Mouse (Mus musculus) right cerebral cortex, postnatal 10 days (tissue): ENCODE data around the gene Txlna.

Source experiments
- DNase-seq, 2 experiments: peaks; one replicate each; pipeline ENCODE4 v3.0.0; 2021; ENCODE audit warnings: low spot score in 2 of 2

Txlna gene

DNA sequence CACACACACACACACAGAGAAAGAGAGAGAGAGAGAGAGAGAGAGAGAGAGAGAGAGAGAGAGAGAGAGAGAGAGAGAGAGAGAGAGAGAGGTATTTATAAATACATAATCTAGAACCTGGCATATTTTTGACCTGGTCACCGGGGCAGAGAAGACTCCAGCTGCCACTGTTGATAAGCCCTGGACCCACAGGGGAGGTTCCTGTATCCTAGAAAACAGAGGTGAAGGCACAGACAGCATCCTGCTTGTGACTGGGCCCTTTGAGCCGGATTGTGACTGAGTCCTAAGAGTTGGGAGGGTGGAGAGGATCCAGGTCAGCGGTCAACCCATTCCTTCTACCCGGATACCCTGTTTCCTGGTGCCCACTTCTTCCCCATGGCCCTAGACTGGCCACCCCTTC lies 52.0 kb downstream of the Txlna start:
- DNase-seq, result no peak

DNA sequence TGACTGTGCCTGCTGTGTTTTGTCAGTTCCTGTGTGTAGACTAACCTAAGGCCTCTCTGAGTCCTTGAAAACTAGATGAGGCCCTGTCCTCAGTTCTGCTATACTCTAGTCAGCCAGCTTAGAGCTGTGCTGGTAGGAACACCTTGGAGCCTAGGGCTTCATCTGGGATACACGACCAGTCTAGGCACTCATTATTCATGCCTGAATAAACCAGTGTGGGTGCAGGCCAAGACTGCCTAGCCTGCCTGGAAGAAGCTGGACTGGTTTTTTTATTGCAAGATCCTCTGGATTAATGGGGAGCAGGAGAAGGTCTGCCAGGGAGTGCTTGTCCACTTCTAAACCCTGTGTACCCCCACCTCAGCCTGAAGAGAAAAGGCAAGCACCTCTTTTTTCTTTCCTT lies 53.9 kb downstream of the Txlna start:
- DNase-seq, result no peak

DNA sequence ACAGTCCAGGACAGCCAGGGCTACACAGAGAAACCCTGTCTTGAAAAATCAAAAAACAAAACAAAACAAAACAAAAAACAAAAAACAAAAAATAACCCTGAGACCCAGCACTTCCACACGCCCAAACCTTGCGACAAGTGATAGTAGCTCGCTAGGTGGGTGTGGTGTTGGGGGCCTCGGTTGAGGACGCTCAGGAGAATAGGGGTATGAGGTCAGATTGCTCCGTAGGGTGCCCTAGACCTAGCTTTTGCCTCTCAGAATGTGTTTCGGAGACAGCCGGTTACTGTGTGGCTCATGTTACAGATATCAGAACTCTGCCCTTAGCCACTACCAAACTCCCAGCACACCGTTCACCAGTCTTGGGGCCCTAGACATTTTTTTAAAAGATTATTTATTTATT lies 55.1 kb downstream of the Txlna start:
- no peak for DNase-seq

DNA sequence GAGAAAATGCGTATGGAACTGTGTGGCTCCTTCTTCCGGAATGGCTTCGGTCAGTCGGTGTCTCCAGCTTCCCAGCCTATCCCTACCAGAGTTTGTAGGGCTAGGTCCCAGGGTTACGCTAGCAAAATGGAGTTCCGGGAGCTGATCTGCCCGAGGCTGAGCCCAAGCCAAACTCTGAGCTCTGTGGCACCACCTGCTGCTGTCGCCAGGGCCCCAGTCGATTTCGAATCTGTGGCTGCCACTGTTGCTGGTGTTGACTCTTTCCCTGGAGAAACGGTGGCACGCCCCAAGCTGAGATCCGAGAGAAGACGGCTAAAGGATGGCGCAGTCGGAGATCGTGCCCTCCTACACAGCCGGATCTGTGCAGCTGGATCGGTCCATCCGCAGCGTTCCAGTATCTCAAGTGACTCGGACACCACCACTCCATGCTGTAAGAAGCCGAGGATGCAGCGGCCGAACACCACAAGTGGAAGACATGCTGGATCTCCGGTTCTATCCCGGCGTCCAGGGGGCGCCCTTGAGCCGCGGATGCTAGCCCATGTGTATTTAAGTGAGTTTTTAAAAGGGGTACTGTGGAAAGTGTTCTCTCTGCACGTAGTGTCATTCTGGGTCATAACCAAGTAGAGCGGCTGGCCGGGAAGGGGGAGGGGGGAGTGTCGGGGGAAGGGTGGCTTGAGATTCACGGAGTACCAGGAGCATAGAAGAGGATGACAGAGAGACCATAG lies 55.8 kb downstream of the Txlna start:
- DNase-seq, result peak; percentile 86 to 87

DNA sequence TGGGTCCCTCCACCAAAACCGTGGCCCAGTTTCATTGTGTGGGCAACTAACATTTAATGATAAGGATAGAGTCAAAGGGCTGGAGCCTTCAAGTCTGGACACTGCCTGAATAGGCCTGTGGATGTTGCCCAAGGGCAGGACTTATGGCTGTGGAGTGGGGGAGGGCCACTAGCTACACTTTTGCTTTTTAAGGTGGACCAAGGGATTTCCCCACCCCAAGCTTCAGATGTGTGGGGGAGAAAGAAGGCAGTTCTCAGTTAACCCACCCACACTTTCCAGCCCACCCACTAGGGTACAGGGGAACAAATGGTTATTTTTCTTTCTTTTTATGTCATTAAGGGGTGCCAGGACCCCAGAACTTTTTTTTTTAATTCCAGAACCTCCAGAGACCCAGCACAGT lies 56.5 kb downstream of the Txlna start:
- DNase-seq, result no peak

DNA sequence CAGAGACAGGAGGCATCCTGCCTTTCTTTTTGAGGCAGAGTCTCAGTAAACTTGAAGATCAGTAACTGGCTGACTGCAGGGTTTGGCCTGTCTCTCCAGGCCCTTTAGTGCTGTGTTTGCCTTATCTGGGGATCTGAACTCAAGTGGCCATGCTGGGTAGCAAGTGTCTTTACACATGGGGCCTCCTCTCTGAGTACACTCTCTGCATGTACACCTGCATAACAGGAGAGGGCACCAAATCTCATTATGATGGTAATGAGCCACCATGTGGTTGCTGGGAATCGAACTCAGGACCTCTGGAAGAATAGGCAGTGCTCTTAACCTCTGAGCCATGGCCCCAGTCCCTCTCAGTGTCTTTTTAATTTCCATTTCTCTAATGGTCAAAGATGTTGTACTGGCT lies 58.6 kb downstream of the Txlna start:
- no peak for DNase-seq

DNA sequence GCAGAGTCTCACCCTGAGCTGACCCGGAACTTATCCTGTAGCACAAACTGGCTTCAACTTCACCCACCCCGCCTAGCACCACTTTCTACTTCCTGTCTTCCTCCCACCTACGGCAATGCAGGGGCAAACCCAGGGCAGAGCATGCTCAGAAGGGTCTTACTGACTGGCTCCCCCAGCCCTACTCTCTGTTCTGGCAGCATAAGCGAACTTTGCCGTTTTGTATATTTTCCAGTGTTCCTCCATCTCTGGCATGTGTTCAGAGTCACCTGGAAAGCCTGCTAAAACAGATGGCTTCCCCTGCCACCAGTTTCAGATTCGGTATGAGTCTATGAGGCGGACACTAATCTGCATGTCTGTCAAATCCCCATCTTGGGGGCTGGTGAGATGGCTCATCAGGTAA lies 60.5 kb downstream of the Txlna start:
- no peak for DNase-seq

DNA sequence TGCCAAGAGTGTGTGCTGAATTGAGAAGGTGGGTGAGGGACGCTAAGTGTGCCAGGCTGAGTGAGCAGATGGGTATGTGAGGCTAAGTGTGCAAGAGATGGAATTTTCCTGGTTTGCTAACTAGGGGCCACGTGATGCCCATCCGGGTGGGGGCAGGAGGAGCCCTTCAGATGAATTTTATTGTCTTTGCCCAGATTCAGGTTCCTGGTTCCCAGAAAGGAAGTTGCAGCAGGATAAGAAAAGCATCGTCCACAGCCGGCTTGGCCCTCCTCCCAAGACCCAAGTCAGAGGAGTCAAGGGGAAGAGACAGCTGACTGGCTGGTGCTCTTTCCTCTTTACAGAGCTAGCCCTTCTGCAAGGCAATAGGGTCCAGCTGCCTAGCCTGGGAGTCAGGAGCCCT lies 62.4 kb downstream of the Txlna start, which contains the start of gene Fam167b:
Gene Fam167b, minus strand, starts transcription at position 84 of the 400 bp plus-strand sequence.
- DNase-seq, result no peak

DNA sequence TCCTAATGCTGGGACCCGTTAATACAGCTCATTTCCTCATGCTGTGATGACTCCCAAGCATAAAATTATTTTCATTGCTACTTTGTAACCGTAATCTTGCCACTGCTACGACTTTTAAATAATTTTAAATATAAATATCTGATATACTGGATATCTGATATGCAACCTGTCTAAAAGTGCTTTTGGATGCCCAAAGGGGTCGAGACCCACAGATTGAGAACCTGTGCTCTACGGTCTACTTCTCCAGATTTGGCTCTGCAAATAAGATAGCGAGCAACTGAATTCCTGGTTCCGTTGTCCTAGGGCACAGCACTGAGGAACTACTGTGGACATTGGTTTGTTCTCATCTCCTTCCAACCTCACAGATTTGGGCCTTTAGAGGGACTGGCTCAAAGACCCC lies 63.2 kb downstream of the Txlna start:
- DNase-seq, result no peak

DNA sequence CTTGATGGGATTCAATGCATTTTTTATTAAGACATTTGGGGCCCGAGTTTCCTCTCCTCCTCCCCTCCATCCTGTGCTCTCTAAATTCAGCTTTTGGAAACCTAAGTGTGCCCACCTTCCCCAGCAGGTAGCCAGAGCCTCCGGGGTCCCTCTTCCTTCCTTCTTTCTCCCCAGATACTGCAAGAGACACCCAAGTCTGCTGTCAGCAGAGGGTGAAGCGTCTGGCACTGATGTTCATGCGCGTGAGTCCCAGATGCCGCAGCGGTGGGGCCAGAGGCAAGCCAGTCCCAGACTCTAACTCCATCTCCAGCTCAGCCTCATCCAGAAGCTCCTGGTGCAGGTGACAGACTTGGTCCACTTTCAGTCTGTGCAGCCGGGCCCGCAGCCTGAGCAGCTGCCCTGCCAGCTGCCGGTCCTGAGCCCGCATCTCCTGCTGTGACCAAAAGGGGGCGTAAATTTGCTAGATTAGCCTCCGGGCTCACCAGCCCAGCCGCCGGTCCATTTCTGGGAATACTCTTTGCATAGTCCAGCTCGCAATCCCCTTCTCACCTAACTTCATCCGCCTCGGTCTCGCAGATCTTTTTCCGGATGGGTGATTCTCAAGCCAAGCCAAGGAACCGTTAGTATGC lies 63.9 kb downstream of the Txlna start:
- DNase-seq, result peak; percentile 59 to 73
